Mouse (Mus musculus) thymus, adult 2 months (tissue): ENCODE measurements around the gene Prkcb.

Source experiments
- CTCF ChIP-seq: fragments of 200-500 bp; IDR thresholded peaks from 2 replicates; pipeline ENCODE4 v1.5.1; 2012; ENCODE audit warnings: mild to moderate bottlenecking, control low read depth, low read length, moderate library complexity, borderline replicate concordance; ENCODE audit not compliant: control insufficient read depth, poor library complexity, insufficient read depth; ENCODE audit errors: extremely low read depth
- POLR2A ChIP-seq: fragments of 200-500 bp; IDR thresholded peaks from 2 replicates; pipeline ENCODE4 v1.6.1; 2012; ENCODE audit warnings: mild to moderate bottlenecking, low read length, control low read depth, moderate library complexity; ENCODE audit not compliant: control insufficient read depth, poor library complexity, insufficient read depth; ENCODE audit errors: extremely low read depth

DNA sequence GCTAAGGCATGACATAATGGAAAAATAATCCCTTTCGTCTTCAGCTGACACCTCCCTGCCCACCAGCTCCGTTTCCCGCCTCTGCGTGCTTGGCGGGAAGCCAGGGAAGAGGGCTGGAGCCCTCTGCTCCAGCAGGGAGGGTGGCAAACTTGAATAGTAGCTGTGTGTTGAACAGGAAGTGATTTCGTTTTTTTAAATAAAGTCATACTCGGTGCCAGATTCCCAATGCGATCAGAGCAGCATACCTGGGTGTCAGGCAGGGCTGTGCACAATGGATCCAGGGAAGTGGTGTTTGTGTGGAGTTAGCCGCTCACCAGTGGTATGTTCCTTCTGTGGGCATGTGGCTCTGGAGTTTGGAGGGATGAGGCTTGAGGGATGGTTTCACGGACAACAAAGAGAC is 89.9 kb downstream of the Prkcb start:
- TF ChIP-seq CTCF, result no peak
- TF ChIP-seq POLR2A, result no peak
